Mouse (Mus musculus) gastrocnemius, adult 2 months (tissue): Measurements from ENCODE around the gene Rdh16. TPM values are rescaled to one million over a fixed set of nuclear protein-coding genes. Genes with fewer than 3 reads are reported as not detected.

ENCODE experiments used
- DNase-seq: peaks from one replicate; pipeline ENCODE4 v3.0.0; 2022
- H3K27ac ChIP-seq: fragments of 200-600 bp; 2 replicates; pipeline ENCODE4 v1.8.1; 2022; ENCODE audit warnings: mild to moderate bottlenecking
- H3K4me3 ChIP-seq: fragments of 200-600 bp; 2 replicates; pipeline ENCODE4 v1.8.1; 2022; ENCODE audit warnings: mild to moderate bottlenecking, moderate library complexity
- CTCF ChIP-seq: fragments of 200-600 bp; IDR thresholded peaks from 2 replicates; pipeline ENCODE4 v1.8.1; 2022; ENCODE audit warnings: antibody characterized with exemption, mild to moderate bottlenecking, moderate library complexity
- intact Hi-C: fragments of 180-260 bp; cut with DNase I; formaldehyde crosslinking; loops from one replicate; pipeline ENCODE4 v1.15.1; 2025
- total RNA-seq, 2 experiments: library from RNA; stranded (reverse); gene quantifications; 2 replicates each; pipeline ENCODE4 v1.2.3; 2021

The Rdh16 gene
- total RNA-seq, 2 experiments from 2014 or later = not detected

GRCm38 (mm10) chr10:127848089-127848488 lies 47.1 kb downstream of the Rdh16 start:
- Histone ChIP-seq H3K27ac (no peak overlapping the region), H3K4me3 (no peak overlapping the region)
- TF ChIP-seq CTCF = no peak
- DNase-seq = no peak
- intact Hi-C loops = no loop called here

GRCm38 (mm10) chr10:127849628-127850027 lies 48.7 kb downstream of the Rdh16 start, which contains the start of gene Rdh19:
TSS of gene Rdh19 (plus strand) at chr10:127849928.
- Histone ChIP-seq H3K27ac (no peak within 1 kb of the TSS), H3K4me3 (no peak within 1 kb of the TSS)
- no peak for TF ChIP-seq CTCF
- no peak for DNase-seq
- intact Hi-C loops = no loop called here

- intact Hi-C loops = no loop called here
- no peak overlapping the region for H3K27ac ChIP-seq
- no peak for DNase-seq
- H3K4me3 ChIP-seq = no peak overlapping the region
- TF ChIP-seq CTCF = no peak
Observed at GRCm38 (mm10) chr10:127856376-127856775, 55.4 kb downstream of the Rdh16 start.

- no peak for DNase-seq
- intact Hi-C loops = no loop called here
- Histone ChIP-seq H3K27ac (no peak overlapping the region), H3K4me3 (no peak overlapping the region)
- TF ChIP-seq CTCF = no peak
Observed at GRCm38 (mm10) chr10:127864931-127865330, 64.0 kb downstream of the Rdh16 start.

GRCm38 (mm10) chr10:127866232-127866631 lies 65.3 kb downstream of the Rdh16 start, which contains the start of gene Rdh16f2:
TSS of gene Rdh16f2 (plus strand) at chr10:127866474.
- no peak for DNase-seq
- Histone ChIP-seq H3K4me3 (no peak within 1 kb of the TSS), H3K27ac (no peak within 1 kb of the TSS)
- intact Hi-C loops = no loop called here
- no peak for TF ChIP-seq CTCF

GRCm38 (mm10) chr10:127872484-127872883 lies 71.5 kb downstream of the Rdh16 start:
- peak; percentile 33; the same call in 1 of the 2 replicates for TF ChIP-seq CTCF
- no peak for DNase-seq
- Histone ChIP-seq H3K4me3 (no peak overlapping the region), H3K27ac (no peak overlapping the region)
- intact Hi-C loops = no loop called here

GRCm38 (mm10) chr10:127877681-127878080 lies 76.7 kb downstream of the Rdh16 start:
- H3K4me3 ChIP-seq = no peak overlapping the region
- no peak for TF ChIP-seq CTCF
- no peak overlapping the region for H3K27ac ChIP-seq
- intact Hi-C loops = no loop called here
- no peak for DNase-seq

GRCm38 (mm10) chr10:127878262-127879057 lies 77.5 kb downstream of the Rdh16 start:
- no peak for TF ChIP-seq CTCF
- intact Hi-C loops = no loop called here
- Histone ChIP-seq H3K27ac (no peak overlapping the region), H3K4me3 (no peak overlapping the region)
- no peak for DNase-seq

GRCm38 (mm10) chr10:127879155-127879688 lies 78.3 kb downstream of the Rdh16 start:
- DNase-seq = no peak
- intact Hi-C loops = no loop called here
- no peak for TF ChIP-seq CTCF
- Histone ChIP-seq H3K27ac (no peak overlapping the region), H3K4me3 (no peak overlapping the region)

GRCm38 (mm10) chr10:127881041-127881440 lies 80.1 kb downstream of the Rdh16 start:
- no peak overlapping the region for H3K27ac ChIP-seq
- intact Hi-C loops = no loop called here
- no peak overlapping the region for H3K4me3 ChIP-seq
- TF ChIP-seq CTCF = no peak
- no peak for DNase-seq

GRCm38 (mm10) chr10:127886551-127886950 lies 85.6 kb downstream of the Rdh16 start:
- TF ChIP-seq CTCF = no peak
- intact Hi-C loops = no loop called here
- DNase-seq = no peak
- Histone ChIP-seq H3K27ac (no peak overlapping the region), H3K4me3 (no peak overlapping the region)

GRCm38 (mm10) chr10:127886971-127887370 lies 86.0 kb downstream of the Rdh16 start:
- no peak for DNase-seq
- Histone ChIP-seq H3K27ac (no peak overlapping the region), H3K4me3 (no peak overlapping the region)
- intact Hi-C loops = no loop called here
- no peak for TF ChIP-seq CTCF

GRCm38 (mm10) chr10:127888605-127889004 lies 87.7 kb downstream of the Rdh16 start, which contains the start of gene Rdh7:
TSS of gene Rdh7 (minus strand) at chr10:127888817.
- Histone ChIP-seq H3K4me3 (no peak within 1 kb of the TSS), H3K27ac (no peak within 1 kb of the TSS)
- no peak for DNase-seq
- TF ChIP-seq CTCF = no peak
- intact Hi-C loops = no loop called here
